Mouse (Mus musculus) heart, postnatal 0 days (tissue): ENCODE data around the gene Heg1.

Source experiments
- CTCF ChIP-seq: IDR thresholded peaks from 2 replicates; pipeline ENCODE4 v1.5.1; 2016; ENCODE audit warnings: antibody characterized with exemption, control low read depth, low read depth
- EP300 ChIP-seq: IDR thresholded peaks from 2 replicates; pipeline ENCODE4 v1.6.1; 2016; ENCODE audit warnings: antibody characterized with exemption, low read depth

- no peak for TF ChIP-seq CTCF
- TF ChIP-seq EP300: no peak
Measured at GRCm38 (mm10) chr16:33760996-33761395, 76.8 kb downstream of the Heg1 start.
